Mouse (Mus musculus) ES-Bruce4 (cell line): ENCODE results near the gene Fam118a. TPM values are rescaled to one million over a fixed set of nuclear protein-coding genes. Genes with fewer than 3 reads are reported as not detected.

ENCODE experiments used
- H3K27ac ChIP-seq: 2 replicates; pipeline ENCODE4 v1.5.1; 2012; ENCODE audit warnings: low read length, inconsistent platforms; ENCODE audit not compliant: insufficient read depth
- H3K27me3 ChIP-seq: 2 replicates; pipeline ENCODE4 v1.6.1; 2012; ENCODE audit warnings: mild to moderate bottlenecking, low read length, inconsistent platforms; ENCODE audit not compliant: control insufficient read depth, poor library complexity, insufficient read depth, severe bottlenecking
- H3K36me3 ChIP-seq: 2 replicates; pipeline ENCODE4 v1.6.1; 2012; ENCODE audit warnings: inconsistent platforms, mild to moderate bottlenecking, low read length, moderate library complexity; ENCODE audit not compliant: control insufficient read depth, poor library complexity, insufficient read depth, severe bottlenecking
- H3K4me1 ChIP-seq: one replicate; pipeline ENCODE4 v1.8.1; 2011; ENCODE audit warnings: low read length; ENCODE audit not compliant: control insufficient read depth, insufficient read depth
- H3K4me3 ChIP-seq: 2 replicates; pipeline ENCODE4 v1.5.1; 2011; ENCODE audit warnings: low read depth, mild to moderate bottlenecking, low read length
- H3K9ac ChIP-seq: 2 replicates; pipeline ENCODE4 v1.6.1; 2012; ENCODE audit warnings: low read depth, mild to moderate bottlenecking, inconsistent platforms; ENCODE audit not compliant: poor library complexity, severe bottlenecking
- H3K9me3 ChIP-seq: replicated peaks from 2 replicates; pipeline ENCODE4 v1.6.1; 2012; ENCODE audit warnings: mild to moderate bottlenecking, low read length, inconsistent platforms; ENCODE audit not compliant: control insufficient read depth, poor library complexity, insufficient read depth, severe bottlenecking
- CTCF ChIP-seq: IDR thresholded peaks from one replicate; pipeline ENCODE4 v1.8.1; 2011; ENCODE audit warnings: low read depth, low read length
- EP300 ChIP-seq: IDR thresholded peaks from 2 replicates; pipeline ENCODE4 v1.6.1; 2011; ENCODE audit warnings: low read depth, low read length; ENCODE audit not compliant: insufficient read depth
- POLR2A ChIP-seq: IDR thresholded peaks from one replicate; pipeline ENCODE4 v1.8.1; 2011; ENCODE audit warnings: low read length; ENCODE audit not compliant: insufficient read depth
- polyA plus RNA-seq: library from polyadenylated mRNA; stranded (reverse); fragments of >200 nt; gene quantifications from 2 replicates; pipeline ENCODE4 v1.2.4, GENCODE M21; 2011; ENCODE audit warnings: low read depth; ENCODE audit not compliant: missing spikeins, insufficient read depth, insufficient read length

Gene Fam118a
- polyA plus RNA-seq, 1 experiment, result 32.4 TPM

GRCm38 (mm10) chr15:84986171-84987019, 42.4 kb upstream of the Fam118a start:
- peaks cover 3% of the 10 kb centered on the region for H3K4me1 ChIP-seq
- no peak for TF ChIP-seq CTCF
- no peak for TF ChIP-seq POLR2A
- no peak overlapping the region for H3K9ac ChIP-seq
- H3K27ac ChIP-seq, result no peak overlapping the region
- no peaks in the 10 kb centered on the region for H3K27me3 ChIP-seq
- H3K9me3 ChIP-seq, result no peaks in the 10 kb centered on the region
- H3K4me3 ChIP-seq, result peak overlapping the region; percentile 79; the same call in 1 of the 2 replicates
- no peaks in the 10 kb centered on the region for H3K36me3 ChIP-seq

- no peak for TF ChIP-seq CTCF
- no peak for TF ChIP-seq POLR2A
- no peak for TF ChIP-seq EP300
- Histone ChIP-seq H3K27me3 (no peaks in the 10 kb centered on the region), H3K9me3 (no peaks in the 10 kb centered on the region), H3K9ac (peak overlapping the region; percentile 74), H3K4me3 (peak overlapping the region; percentile 79), H3K4me1 (peaks cover 3% of the 10 kb centered on the region), H3K36me3 (no peaks in the 10 kb centered on the region), H3K27ac (no peak overlapping the region)
Measured at GRCm38 (mm10) chr15:84987020-84987815, 41.5 kb upstream of the Fam118a start.

GRCm38 (mm10) chr15:84987874-84988825, 40.6 kb upstream of the Fam118a start, which contains the start of gene 5031439G07Rik:
TSS of gene 5031439G07Rik (minus strand) at chr15:84988551.
- peak within 1 kb of the TSS; percentile 74 for H3K9ac ChIP-seq
- H3K9me3 ChIP-seq, result no peaks in the 10 kb centered on the region
- TF ChIP-seq CTCF (no peak), POLR2A (peak; percentile 28), EP300 (0 out of 2 replicates have a peak, but pooled peaks have one; percentile 38)
- H3K27ac ChIP-seq, result no peak within 1 kb of the TSS
- no peaks in the 10 kb centered on the region for H3K36me3 ChIP-seq
- no peaks in the 10 kb centered on the region for H3K27me3 ChIP-seq
- peaks cover 3% of the 10 kb centered on the region for H3K4me1 ChIP-seq
- peak within 1 kb of the TSS; percentile 79 for H3K4me3 ChIP-seq

GRCm38 (mm10) chr15:84989098-84989497, 39.6 kb upstream of the Fam118a start:
- H3K36me3 ChIP-seq, result no peaks in the 10 kb centered on the region
- no peaks in the 10 kb centered on the region for H3K27me3 ChIP-seq
- H3K9ac ChIP-seq, result no peak overlapping the region
- H3K4me1 ChIP-seq, result peaks cover 1% of the 10 kb centered on the region
- no peak overlapping the region for H3K27ac ChIP-seq
- no peak overlapping the region for H3K4me3 ChIP-seq
- no peak for TF ChIP-seq CTCF
- no peak for TF ChIP-seq EP300
- no peak for TF ChIP-seq POLR2A
- H3K9me3 ChIP-seq, result no peaks in the 10 kb centered on the region

GRCm38 (mm10) chr15:84989771-84990170, 39.0 kb upstream of the Fam118a start:
- no peaks in the 10 kb centered on the region for H3K27me3 ChIP-seq
- TF ChIP-seq CTCF, result no peak
- H3K36me3 ChIP-seq, result no peaks in the 10 kb centered on the region
- no peaks in the 10 kb centered on the region for H3K4me1 ChIP-seq
- H3K9me3 ChIP-seq, result no peaks in the 10 kb centered on the region
- H3K27ac ChIP-seq, result no peak overlapping the region
- no peak overlapping the region for H3K9ac ChIP-seq
- H3K4me3 ChIP-seq, result no peak overlapping the region
